In the genomic region with DNA sequence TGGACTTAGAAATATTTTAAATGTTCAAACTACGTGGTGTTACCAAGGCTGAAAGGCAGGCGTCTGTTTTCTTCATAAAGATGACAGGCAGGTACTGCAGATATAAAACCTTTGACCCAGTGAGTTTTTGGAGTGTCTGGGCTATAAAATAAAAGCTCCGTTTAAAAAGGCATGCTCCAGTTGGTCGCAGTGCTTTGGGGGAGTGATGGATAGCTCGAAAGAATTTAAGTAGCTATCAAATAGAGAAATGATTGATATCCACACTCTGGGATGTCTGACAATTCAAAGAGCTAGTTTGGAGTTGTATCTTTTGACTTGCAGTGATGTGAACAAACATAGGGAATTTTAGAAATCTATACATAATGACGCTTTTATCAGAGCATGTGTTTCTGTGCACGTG, we compare ENCODE assay signal across 22 mouse cellular contexts.
DNase-seq lines count a peak whose midpoint lies in the region; ATAC-seq and TF ChIP-seq lines count a peak whose summit lies in the region.
"Had no signal": no experiment of that assay in that cellular context is flagged by ENCODE, and none has a peak within 500 bp of the region (broad histone marks: within the 10 kb centered on the region; RNA-seq: fewer than 3 reads in every experiment).

No protein-coding gene starts in this region.

- peak overlapping the region; percentile 45; the same call in 1 of the 2 replicates for H3K27ac ChIP-seq in heart, embryonic 13.5 days (replicated peaks)
- no peak overlapping the region for H3K27ac ChIP-seq in heart, embryonic 11.5 days (ENCODE audit: low read depth, low read length)
- no peak overlapping the region for H3K27ac ChIP-seq in kidney, embryonic 15.5 days
- no peak overlapping the region for H3K27ac ChIP-seq in kidney, adult 2 months (ENCODE audit: insufficient read depth, low read depth, low read length)
- H3K27ac ChIP-seq: embryonic facial prominence, embryonic 10.5 days; embryonic facial prominence, embryonic 13.5 days; forebrain, embryonic 12.5 days; forebrain, embryonic 15.5 days; hindbrain, embryonic 12.5 days; hindbrain, embryonic 15.5 days had no signal

- 59% methylated on average over 7 of the region's 7 CpGs for WGBS in heart, embryonic 13.5 days
- WGBS in heart, embryonic 11.5 days (ENCODE audit: insufficient replicate concordance) = 68% methylated on average over 7 of the region's 7 CpGs
- WGBS in kidney, embryonic 15.5 days = 30% methylated on average over 7 of the region's 7 CpGs
- WGBS in kidney, adult 2 months = 49% methylated on average over 7 of the region's 7 CpGs

- no peak overlapping the region for H3K9ac ChIP-seq in heart, embryonic 13.5 days
- no peak overlapping the region for H3K9ac ChIP-seq in heart, embryonic 11.5 days (ENCODE audit: low read depth, low read length)
- no peak overlapping the region for H3K9ac ChIP-seq in kidney, embryonic 15.5 days
- H3K9ac ChIP-seq: embryonic facial prominence, embryonic 13.5 days; forebrain, embryonic 12.5 days; forebrain, embryonic 15.5 days; hindbrain, embryonic 12.5 days; hindbrain, embryonic 15.5 days had no signal

- no peak for TF ChIP-seq CTCF in kidney, adult 2 months (conservative IDR thresholded peaks at IDR 0.05; ENCODE audit: insufficient read depth, insufficient read length, low read depth, low read length)

- no peak overlapping the region for H3K4me3 ChIP-seq in heart, embryonic 13.5 days
- no peak overlapping the region for H3K4me3 ChIP-seq in heart, embryonic 11.5 days (ENCODE audit: low read depth, low read length)
- H3K4me3 ChIP-seq in kidney, embryonic 15.5 days (replicated peaks) = no peak overlapping the region
- H3K4me3 ChIP-seq in kidney, adult 2 months (ENCODE audit: insufficient read depth, low read depth, low read length) = no peak overlapping the region
- H3K4me3 ChIP-seq: embryonic facial prominence, embryonic 10.5 days; embryonic facial prominence, embryonic 13.5 days; erythroblast, embryonic 14.5 days; forebrain, embryonic 12.5 days; forebrain, embryonic 15.5 days; hindbrain, embryonic 12.5 days; hindbrain, embryonic 15.5 days had no signal

- ATAC-seq in heart, embryonic 13.5 days (ENCODE audit: extremely low read depth, insufficient number of reproducible peaks, low FRiP score, low TSS enrichment) = no peak
- ATAC-seq in heart, embryonic 11.5 days (replicated peaks; ENCODE audit: insufficient number of reproducible peaks, low FRiP score, low TSS enrichment) = no peak
- ATAC-seq in kidney, embryonic 15.5 days (replicated peaks; ENCODE audit: low FRiP score) = 0 out of 2 replicates have a peak, but pooled peaks have one; percentile 54
- ATAC-seq: CD4-positive, CD25-positive, alpha-beta regulatory T cell, adult 4 months; forebrain, embryonic 15.5 days had no signal

- no peak for TF ChIP-seq POLR2A in kidney, adult 2 months (IDR thresholded peaks at IDR 0.05; ENCODE audit: low read depth, low read length)

- H3K4me2 ChIP-seq in heart, embryonic 13.5 days = no peak overlapping the region
- H3K4me2 ChIP-seq in heart, embryonic 11.5 days = no peak overlapping the region
- H3K4me2 ChIP-seq in kidney, embryonic 15.5 days = no peak overlapping the region
- H3K4me2 ChIP-seq: embryonic facial prominence, embryonic 13.5 days; forebrain, embryonic 12.5 days; forebrain, embryonic 15.5 days; hindbrain, embryonic 12.5 days; hindbrain, embryonic 15.5 days had no signal

- H3K36me3 ChIP-seq in heart, embryonic 13.5 days = peaks cover 90% of the 10 kb centered on the region
- peaks cover 12% of the 10 kb centered on the region for H3K36me3 ChIP-seq in heart, embryonic 11.5 days (ENCODE audit: control insufficient read depth, insufficient read depth, low read length)
- H3K36me3 ChIP-seq in kidney, embryonic 15.5 days = peaks cover 7% of the 10 kb centered on the region; the same call in 1 of the 2 replicates
- H3K36me3 ChIP-seq in kidney, adult 2 months (ENCODE audit: control insufficient read depth, insufficient read depth, low read length) = peaks cover 14% of the 10 kb centered on the region
- H3K36me3 ChIP-seq: embryonic facial prominence, embryonic 10.5 days; forebrain, embryonic 12.5 days; forebrain, embryonic 15.5 days; hindbrain, embryonic 12.5 days; hindbrain, embryonic 15.5 days had no signal

- H3K4me1 ChIP-seq in heart, embryonic 13.5 days = peaks cover 33% of the 10 kb centered on the region
- peaks cover 3% of the 10 kb centered on the region; the same call in 1 of the 2 replicates for H3K4me1 ChIP-seq in heart, embryonic 11.5 days (ENCODE audit: control insufficient read depth, insufficient read depth, low read length)
- peaks cover 14% of the 10 kb centered on the region; the same call in 1 of the 2 replicates for H3K4me1 ChIP-seq in kidney, embryonic 15.5 days
- H3K4me1 ChIP-seq in kidney, adult 2 months (ENCODE audit: control insufficient read depth, insufficient read depth, low read length) = no peaks in the 10 kb centered on the region
- H3K4me1 ChIP-seq: embryonic facial prominence, embryonic 13.5 days; forebrain, embryonic 12.5 days; forebrain, embryonic 15.5 days; hindbrain, embryonic 12.5 days; hindbrain, embryonic 15.5 days had no signal

- DNase-seq in kidney, adult 2 months = no peak
- DNase-seq in mesoderm, embryonic 11.5 days (ENCODE audit: low read depth, low spot score) = peak; percentile 18
- no peak for DNase-seq in adrenal gland, adult 8-10 months
- DNase-seq: adrenal gland, adult 2 months; adrenal gland, postnatal 25 days; cerebellum, adult 11-12 months; cerebellum, adult 8-10 months; cerebellum, postnatal 10 days; cerebellum, postnatal 36 days; embryo, embryonic 11 days; gastrocnemius, postnatal 10 days had no signal

- no peaks in the 10 kb centered on the region for H3K27me3 ChIP-seq in heart, embryonic 13.5 days (replicated peaks)
- H3K27me3 ChIP-seq in heart, embryonic 11.5 days (ENCODE audit: control insufficient read depth, insufficient read depth, low read length) = no peaks in the 10 kb centered on the region
- no peaks in the 10 kb centered on the region for H3K27me3 ChIP-seq in kidney, embryonic 15.5 days
- H3K27me3 ChIP-seq in kidney, adult 2 months (replicated peaks; ENCODE audit: control insufficient read depth, insufficient read depth, low read length) = no peaks in the 10 kb centered on the region
- H3K27me3 ChIP-seq: embryonic facial prominence, embryonic 13.5 days; forebrain, embryonic 12.5 days; forebrain, embryonic 15.5 days; hindbrain, embryonic 12.5 days; hindbrain, embryonic 15.5 days had no signal

- H3K9me3 ChIP-seq in heart, embryonic 13.5 days = no peaks in the 10 kb centered on the region
- H3K9me3 ChIP-seq in heart, embryonic 11.5 days (replicated peaks; ENCODE audit: control insufficient read depth, low read length) = no peaks in the 10 kb centered on the region
- no peaks in the 10 kb centered on the region for H3K9me3 ChIP-seq in kidney, embryonic 15.5 days (replicated peaks)
- H3K9me3 ChIP-seq: embryonic facial prominence, embryonic 10.5 days; embryonic facial prominence, embryonic 13.5 days; forebrain, embryonic 12.5 days; forebrain, embryonic 15.5 days; hindbrain, embryonic 12.5 days; hindbrain, embryonic 15.5 days had no signal
